Mouse (Mus musculus) MEL (cell line): ENCODE measurements around the gene Ccdc12. TPM values are rescaled to one million over a fixed set of nuclear protein-coding genes. Genes with fewer than 3 reads are reported as not detected.

ENCODE experiments used
- DNase-seq: peaks from one replicate; pipeline ENCODE4 v3.0.0; 2011; ENCODE audit warnings: low read depth, low spot score
- H3K27ac ChIP-seq: 2 replicates; pipeline ENCODE4 v1.5.1; 2012; ENCODE audit warnings: low read depth, mild to moderate bottlenecking, control low read depth, low read length, moderate library complexity; ENCODE audit not compliant: control insufficient read depth
- H3K27me3 ChIP-seq, 2 experiments: fragments of 150-350 bp in 1 of 2; sonication (generic) in 1 of 2; 2 replicates each; pipeline ENCODE4 v1.6.1; 2012; ENCODE audit warnings: low read length in 2 of 2, mild to moderate bottlenecking in 2 of 2, improper control_type of control experiment in 1 of 2, moderate library complexity in 1 of 2; ENCODE audit not compliant: insufficient read depth in 2 of 2, control insufficient read depth in 1 of 2
- H3K36me3 ChIP-seq, 2 experiments: 2 replicates each; pipeline ENCODE4 v1.6.1; 2012 to 2014; ENCODE audit warnings: low read length in 2 of 2, improper control_type of control experiment in 1 of 2, inconsistent platforms in 1 of 2, mild to moderate bottlenecking in 1 of 2; ENCODE audit not compliant: insufficient read depth in 2 of 2, control insufficient read depth in 1 of 2
- H3K4me1 ChIP-seq, 2 experiments: fragments of 150-350 bp in 1 of 2; sonication (generic) in 1 of 2; 2 replicates each; pipeline ENCODE4 v1.6.1; 2012; ENCODE audit warnings: low read length in 2 of 2, improper control_type of control experiment in 1 of 2, mild to moderate bottlenecking in 1 of 2; ENCODE audit not compliant: insufficient read depth in 2 of 2, control insufficient read depth in 1 of 2
- H3K4me3 ChIP-seq, 2 experiments: fragments of 150-350 bp in 1 of 2; sonication (generic) in 1 of 2; 2 replicates each; pipeline ENCODE4 v1.5.1; 2012; ENCODE audit warnings: low read depth in 2 of 2, low read length in 2 of 2, mild to moderate bottlenecking in 2 of 2, moderate library complexity in 2 of 2, control low read depth in 1 of 2, improper control_type of control experiment in 1 of 2; ENCODE audit not compliant: control insufficient read depth in 1 of 2, insufficient read depth in 1 of 2
- H3K79me2 ChIP-seq: 2 replicates; pipeline ENCODE4 v1.6.1; 2012; ENCODE audit warnings: mild to moderate bottlenecking, low read length, moderate library complexity; ENCODE audit not compliant: control insufficient read depth, poor library complexity, insufficient read depth
- H3K9ac ChIP-seq: 2 replicates; pipeline ENCODE4 v1.6.1; 2012; ENCODE audit warnings: low read depth, mild to moderate bottlenecking, control low read depth, low read length, moderate library complexity; ENCODE audit not compliant: control insufficient read depth, poor library complexity, severe bottlenecking
- H3K9me3 ChIP-seq: fragments of 150-350 bp; sonication (generic); replicated peaks from 2 replicates; pipeline ENCODE4 v1.6.1; 2012; ENCODE audit warnings: mild to moderate bottlenecking, low read length, improper control_type of control experiment, moderate library complexity; ENCODE audit not compliant: insufficient read depth
- BHLHE40 ChIP-seq: IDR thresholded peaks from 2 replicates; pipeline ENCODE4 v1.6.1; 2012; ENCODE audit warnings: low read depth, mild to moderate bottlenecking, inconsistent platforms, low read length, improper control_type of control experiment, borderline replicate concordance
- CHD2 ChIP-seq: IDR thresholded peaks from 2 replicates; pipeline ENCODE4 v1.6.1; 2011; ENCODE audit warnings: low read length, improper control_type of control experiment
- CTCF ChIP-seq, 3 experiments: IDR thresholded peaks in 2 of 3; conservative IDR thresholded peaks in 1 of 3; 2 replicates each; pipeline ENCODE4 v1.5.1; 2011 to 2012; ENCODE audit warnings: low read length in 3 of 3, low read depth in 2 of 3, mild to moderate bottlenecking in 2 of 3, improper control_type of control experiment in 1 of 3, inconsistent platforms in 1 of 3, mixed read lengths in 1 of 3, moderate library complexity in 1 of 3; ENCODE audit not compliant: control insufficient read depth in 1 of 3, insufficient read depth in 1 of 3, poor library complexity in 1 of 3, severe bottlenecking in 1 of 3
- EP300 ChIP-seq, 2 experiments: IDR thresholded peaks; 2 replicates each; pipeline ENCODE4 v1.6.1; 2011; ENCODE audit warnings: improper control_type of control experiment in 2 of 2, low read length in 2 of 2, low read depth in 1 of 2, mild to moderate bottlenecking in 1 of 2
- ETS1 ChIP-seq: IDR thresholded peaks from 2 replicates; pipeline ENCODE4 v1.6.1; 2012; ENCODE audit warnings: low read depth, mild to moderate bottlenecking, inconsistent platforms, low read length, improper control_type of control experiment, moderate library complexity
- GABPA ChIP-seq: IDR thresholded peaks from 2 replicates; pipeline ENCODE4 v1.6.1; 2012; ENCODE audit warnings: low read depth, mild to moderate bottlenecking, inconsistent platforms, low read length, improper control_type of control experiment, moderate library complexity
- JUND ChIP-seq: IDR thresholded peaks from 2 replicates; pipeline ENCODE4 v1.6.1; 2011; ENCODE audit warnings: low read depth, mild to moderate bottlenecking, improper control_type of control experiment, low read length
- MAFK ChIP-seq: IDR thresholded peaks from 2 replicates; pipeline ENCODE4 v1.6.1; 2011; ENCODE audit warnings: low read depth, mild to moderate bottlenecking, low read length, improper control_type of control experiment, borderline replicate concordance
- MAZ ChIP-seq: IDR thresholded peaks from 2 replicates; pipeline ENCODE4 v1.6.1; 2012; ENCODE audit warnings: low read depth, mild to moderate bottlenecking, inconsistent platforms, low read length, improper control_type of control experiment
- MXI1 ChIP-seq: IDR thresholded peaks from 2 replicates; pipeline ENCODE4 v1.6.1; 2011; ENCODE audit warnings: mild to moderate bottlenecking, low read depth, low read length, improper control_type of control experiment
- NELFE ChIP-seq: IDR thresholded peaks from 2 replicates; pipeline ENCODE4 v1.6.1; 2011; ENCODE audit warnings: low read depth, low read length, improper control_type of control experiment
- NRF1 ChIP-seq: IDR thresholded peaks from 2 replicates; pipeline ENCODE4 v1.6.1; 2014; ENCODE audit warnings: low read depth, mild to moderate bottlenecking, inconsistent platforms, low read length, improper control_type of control experiment, moderate library complexity; ENCODE audit not compliant: poor library complexity, insufficient read depth, severe bottlenecking
- POLR2AphosphoS2 ChIP-seq: IDR thresholded peaks from 2 replicates; pipeline ENCODE4 v1.6.1; 2011; ENCODE audit warnings: low read length, improper control_type of control experiment
- RAD21 ChIP-seq: IDR thresholded peaks from 2 replicates; pipeline ENCODE4 v1.6.1; 2011; ENCODE audit warnings: mild to moderate bottlenecking, low read depth, low read length, improper control_type of control experiment
- SIN3A ChIP-seq: IDR thresholded peaks from 2 replicates; pipeline ENCODE4 v1.6.1; 2012; ENCODE audit warnings: low read length, improper control_type of control experiment, inconsistent platforms
- SMC3 ChIP-seq: IDR thresholded peaks from 2 replicates; pipeline ENCODE4 v1.6.1; 2011; ENCODE audit warnings: low read depth, low read length, improper control_type of control experiment
- TAL1 ChIP-seq: IDR thresholded peaks from 2 replicates; pipeline ENCODE4 v1.6.1; 2012; ENCODE audit warnings: mild to moderate bottlenecking, inconsistent platforms, low read length, moderate library complexity, mixed read lengths
- TCF12 ChIP-seq: IDR thresholded peaks from 2 replicates; pipeline ENCODE4 v1.6.1; 2014; ENCODE audit warnings: low read depth, mild to moderate bottlenecking, inconsistent platforms, low read length, improper control_type of control experiment, moderate library complexity
- USF2 ChIP-seq, 2 experiments: IDR thresholded peaks; 2 replicates each; pipeline ENCODE4 v1.6.1; 2011 to 2012; ENCODE audit warnings: improper control_type of control experiment in 2 of 2, low read length in 2 of 2, borderline replicate concordance in 1 of 2, inconsistent platforms in 1 of 2, low read depth in 1 of 2, mild to moderate bottlenecking in 1 of 2; ENCODE audit not compliant: insufficient read depth in 1 of 2
- ZC3H11A ChIP-seq: IDR thresholded peaks from 2 replicates; pipeline ENCODE4 v1.6.1; 2012; ENCODE audit warnings: low read depth, mild to moderate bottlenecking, inconsistent platforms, low read length, improper control_type of control experiment
- ZNF384 ChIP-seq: IDR thresholded peaks from 2 replicates; pipeline ENCODE4 v1.6.1; 2012; ENCODE audit warnings: low read depth, mild to moderate bottlenecking, inconsistent platforms, low read length, improper control_type of control experiment
- polyA plus RNA-seq, 2 experiments: library from polyadenylated mRNA; stranded (reverse) in 1 of 2; unstranded in 1 of 2; fragments of >175 nt in 1 of 2; fragments of >200 nt in 1 of 2; gene quantifications; 2 replicates each; pipeline versions ENCODE4 v1.2.1 to v1.2.4; 2012; ENCODE audit warnings: low replicate concordance in 2 of 2, low read depth in 1 of 2; ENCODE audit not compliant: insufficient read length in 2 of 2, insufficient read depth in 1 of 2, missing spikeins in 1 of 2
- total RNA-seq: library from RNA; depleted of rRNA; stranded (reverse); fragments of 300-350 nt; gene quantifications from 2 replicates; pipeline ENCODE4 v1.2.3, GENCODE M21; 2012

The Ccdc12 gene
- total and polyA plus RNA-seq, 3 experiments, result 112 to 129 TPM; not detected in 1

GRCm38 (mm10) chr9:110656249-110657221 lies at the start of gene Ccdc12 (continued):
- peak; percentile 83 for TF ChIP-seq NRF1
- TF ChIP-seq POLR2AphosphoS2, result peak; percentile 76; the same call in 1 of the 2 replicates
- no peak for TF ChIP-seq CHD2
- no peak for TF ChIP-seq CTCF (IDR thresholded peaks at IDR 0.05 in 2 of 3, conservative IDR thresholded peaks at IDR 0.05 in 1 of 3; ENCODE audit: control insufficient read depth in 1 of 3, insufficient read depth in 1 of 3, low read depth in 2 of 3, low read length in 3 of 3, poor library complexity in 1 of 3, severe bottlenecking in 1 of 3)
- TF ChIP-seq EP300 (IDR thresholded peaks at IDR 0.05; ENCODE audit: low read depth in 1 of 2, low read length in 2 of 2), result no peak; a peak in 1 of 4 replicates

DNA sequence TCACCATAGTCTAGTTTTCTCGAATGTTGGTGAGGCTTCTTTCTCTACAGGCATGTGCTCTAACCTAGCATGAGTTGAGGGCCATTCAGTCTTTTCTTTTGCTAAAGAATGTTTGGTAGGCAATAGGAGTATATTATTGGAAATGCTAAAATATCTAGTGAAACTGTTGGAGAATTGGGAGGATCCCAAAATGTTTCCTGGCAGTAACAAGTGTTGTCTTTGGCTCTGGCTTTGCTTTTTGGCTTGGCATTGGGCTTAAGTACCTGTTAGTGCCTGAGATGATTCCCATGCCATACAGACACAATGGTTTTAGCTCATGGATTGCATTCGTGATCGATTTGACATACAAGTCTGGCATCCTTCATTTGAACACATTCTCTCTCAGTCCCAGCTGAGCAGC lies 44.8 kb upstream of the Ccdc12 start:
- no peak for TF ChIP-seq MAFK
- TF ChIP-seq ETS1, result no peak
- no peak for TF ChIP-seq TCF12
- no peak for TF ChIP-seq MXI1
- no peak for TF ChIP-seq GABPA
- no peak for TF ChIP-seq USF2 (IDR thresholded peaks at IDR 0.05; ENCODE audit: borderline replicate concordance in 1 of 2, insufficient read depth in 1 of 2, low read depth in 1 of 2, low read length in 2 of 2)
- no peak for TF ChIP-seq NELFE
- no peak for TF ChIP-seq JUND
- no peak for TF ChIP-seq MAZ
- no peak for TF ChIP-seq BHLHE40
- TF ChIP-seq TAL1, result no peak
- TF ChIP-seq RAD21, result no peak
- TF ChIP-seq SMC3, result no peak
- TF ChIP-seq CTCF (IDR thresholded peaks at IDR 0.05 in 2 of 3, conservative IDR thresholded peaks at IDR 0.05 in 1 of 3; ENCODE audit: control insufficient read depth in 1 of 3, insufficient read depth in 1 of 3, low read depth in 2 of 3, low read length in 3 of 3, poor library complexity in 1 of 3, severe bottlenecking in 1 of 3), result no peak
- TF ChIP-seq ZNF384, result no peak
- TF ChIP-seq SIN3A, result no peak
- TF ChIP-seq ZC3H11A, result no peak

More for the DNA sequence above, 44.8 kb upstream of the Ccdc12 start:
- Histone ChIP-seq H3K27ac (no peak overlapping the region), H3K36me3 (peaks cover 0 to 25% of the 10 kb centered on the region in 2 experiments; a peak in 2 of 4 replicates), H3K79me2 (no peaks in the 10 kb centered on the region), H3K4me3 (no peak overlapping the region), H3K4me1 (no peaks in the 10 kb centered on the region), H3K27me3 (no peaks in the 10 kb centered on the region), H3K9me3 (no peaks in the 10 kb centered on the region), H3K9ac (no peak overlapping the region)
- DNase-seq, result no peak
